24 mouse cellular contexts compared by ENCODE assay signal in genomic region chr10:116403679-116404078, GRCm38 (mm10).
DNase-seq lines count a peak whose midpoint lies in the region; ATAC-seq lines count a peak whose summit lies in the region.
"Had no signal": no experiment of that assay in that cellular context is flagged by ENCODE, and none has a peak within 500 bp of the region (broad histone marks: within the 10 kb centered on the region; RNA-seq: fewer than 3 reads in every experiment).

No protein-coding gene starts in this region.

- peak; percentile 68 for ATAC-seq in frontal cortex, adult (ENCODE audit: low TSS enrichment)
- ATAC-seq: CD4-positive, CD25-positive, alpha-beta regulatory T cell, adult 4 months; hindbrain, postnatal 0 days; intestine, embryonic 16.5 days; liver, embryonic 12.5 days; liver, postnatal 0 days; midbrain, embryonic 13.5 days had no signal

- no peak for DNase-seq in frontal cortex, postnatal 10 days (ENCODE audit: low spot score in 2 of 2)
- DNase-seq in left cerebral cortex, adult 18-20 months (ENCODE audit: low spot score in 2 of 2): peak; percentile 20 to 52
- DNase-seq in left cerebral cortex, adult 11 months (ENCODE audit: low spot score): no peak
- peak; percentile 28 to 52 for DNase-seq in right cerebral cortex, postnatal 36 days (ENCODE audit: low spot score in 2 of 2)
- DNase-seq in right cerebral cortex, postnatal 25 days: no peak
- DNase-seq in natural killer cell, adult 2 months (ENCODE audit: low spot score in 2 of 2): no peak
- DNase-seq: adrenal gland, postnatal 14 days; cerebellum, adult 11-12 months; cerebellum, adult 9-11 months; embryo, embryonic 11 days; gastrocnemius, postnatal 25 days; heart, adult 11 months; heart, postnatal 36 days; kidney, postnatal 14 days; liver, postnatal 0 days; right cerebral cortex, postnatal 14 days; thymus, adult 2 months; thymus, postnatal 36 days had no signal

Comparison
In these comparisons a context has a peak if more than half of its experiments do, and no peak if none do; other contexts are left out.
1. DNase-seq: peak in left cerebral cortex, adult 18-20 months (2 of 2) and right cerebral cortex, postnatal 36 days (2 of 2); none in frontal cortex, postnatal 10 days (0 of 2), left cerebral cortex, adult 11 months (single experiment), right cerebral cortex, postnatal 25 days (single experiment) and natural killer cell, adult 2 months (0 of 2).